7 mouse cellular contexts compared by ENCODE assay signal in genomic region chr15:102243229-102244190, GRCm38 (mm10). TPM values are rescaled to one million over a fixed set of nuclear protein-coding genes. Genes with fewer than 3 reads are reported as not detected.
A peak's percentile ranks its signal among the peaks of the same experiment; 100 is the strongest.
DNase-seq lines count a peak whose midpoint lies in the region; ATAC-seq and TF ChIP-seq lines count a peak whose summit lies in the region.

No protein-coding gene starts in this region.

- peak overlapping the region; percentile 69 to 93 for H3K4me3 ChIP-seq in ES-E14 (ENCODE audit: insufficient read depth in 1 of 2, low read depth in 1 of 2, low read length in 2 of 2, poor library complexity in 1 of 2, severe bottlenecking in 1 of 2)
- peak overlapping the region; percentile 42 for H3K4me3 ChIP-seq in kidney, adult 2 months (ENCODE audit: insufficient read depth, low read depth, low read length)
- peak overlapping the region; percentile 67 for H3K4me3 ChIP-seq in lung, postnatal 0 days (ENCODE audit: low read depth, low read length)
- H3K4me3 ChIP-seq in spleen, adult 2 months (ENCODE audit: extremely low read depth, insufficient read depth, insufficient read length) = peak overlapping the region; percentile 44

- no peaks in the 10 kb centered on the region for H3K9me3 ChIP-seq in ES-E14 (ENCODE audit: control insufficient read depth, insufficient read depth, low read depth, low read length)
- H3K9me3 ChIP-seq in lung, postnatal 0 days (ENCODE audit: low read length) = no peaks in the 10 kb centered on the region

- in situ Hi-C loops in ES-E14 (cut with MboI; ENCODE audit: low sequenced_read_pairs in 2 of 2, unreplicated experiment in 2 of 2) = no loop called here

- ATAC-seq in lung, postnatal 0 days = peak; percentile 34

- H3K36me3 ChIP-seq in ES-E14 (ENCODE audit: control insufficient read depth, insufficient read depth, low read length, poor library complexity, severe bottlenecking) = peaks cover 25% of the 10 kb centered on the region
- H3K36me3 ChIP-seq in kidney, adult 2 months (ENCODE audit: control insufficient read depth, insufficient read depth, low read length) = no peaks in the 10 kb centered on the region
- H3K36me3 ChIP-seq in lung, postnatal 0 days (ENCODE audit: insufficient read depth, low read length) = peaks cover 13% of the 10 kb centered on the region; the same call in 1 of the 2 replicates
- H3K36me3 ChIP-seq in spleen, adult 2 months (ENCODE audit: control insufficient read depth, insufficient read depth, low read length) = no peaks in the 10 kb centered on the region

- no peak for TF ChIP-seq CTCF in kidney, adult 2 months (conservative IDR thresholded peaks at IDR 0.05; ENCODE audit: insufficient read depth, insufficient read length, low read depth, low read length)
- peak; percentile 25 for TF ChIP-seq CTCF in lung, postnatal 0 days (IDR thresholded peaks at IDR 0.05)
- TF ChIP-seq CTCF in spleen, adult 2 months (IDR thresholded peaks at IDR 0.05; ENCODE audit: extremely low read depth, insufficient read depth, insufficient read length, insufficient replicate concordance) = no peak

- H3K4me1 ChIP-seq in ES-E14 (ENCODE audit: control insufficient read depth in 2 of 2, insufficient read depth in 2 of 2, low read length in 2 of 2, poor library complexity in 1 of 2) = peaks cover 13 to 20% of the 10 kb centered on the region in 2 experiments; a peak in 2 of 4 replicates
- H3K4me1 ChIP-seq in kidney, adult 2 months (ENCODE audit: control insufficient read depth, insufficient read depth, low read length) = peaks cover 8% of the 10 kb centered on the region
- peaks cover 33% of the 10 kb centered on the region for H3K4me1 ChIP-seq in lung, postnatal 0 days (ENCODE audit: insufficient read depth, low read depth, low read length)
- H3K4me1 ChIP-seq in spleen, adult 2 months (ENCODE audit: control insufficient read depth, insufficient read depth, insufficient read length) = peaks cover 12% of the 10 kb centered on the region; the same call in 1 of the 2 replicates

- peak overlapping the region; percentile 77 for H3K9ac ChIP-seq in ES-E14 (ENCODE audit: insufficient read depth, low read depth, low read length, poor library complexity, severe bottlenecking)
- peak overlapping the region; percentile 70 for H3K9ac ChIP-seq in lung, postnatal 0 days (replicated peaks; ENCODE audit: low read depth)

- intact Hi-C loops in gastrocnemius, postnatal 36 days (cut with DNase I) = no loop called here

- TF ChIP-seq EP300 in lung, postnatal 0 days (IDR thresholded peaks at IDR 0.05) = peak; percentile 81

- H3K27ac ChIP-seq in ES-E14 (ENCODE audit: insufficient read depth, low read depth, low read length, poor library complexity, severe bottlenecking) = peak overlapping the region; percentile 98
- H3K27ac ChIP-seq in kidney, adult 2 months (ENCODE audit: insufficient read depth, low read depth, low read length) = peak overlapping the region; percentile 75
- peak overlapping the region; percentile 99 for H3K27ac ChIP-seq in lung, postnatal 0 days (ENCODE audit: low read length)
- peak overlapping the region; percentile 86 for H3K27ac ChIP-seq in spleen, adult 2 months (ENCODE audit: insufficient read depth, low read length)

- no peak for TF ChIP-seq POLR2A in kidney, adult 2 months (IDR thresholded peaks at IDR 0.05; ENCODE audit: low read depth, low read length)
- TF ChIP-seq POLR2A in spleen, adult 2 months (IDR thresholded peaks at IDR 0.05; ENCODE audit: low read depth, low read length) = no peak

- DNase-seq in ES-E14 (ENCODE audit: low read depth, low spot score) = no peak
- peak; percentile 71 for DNase-seq in adrenal gland, adult 8-10 months
- DNase-seq in gastrocnemius, postnatal 36 days = peak; percentile 57 to 61
- peak; percentile 71 for DNase-seq in kidney, adult 2 months
- DNase-seq in lung, postnatal 0 days (ENCODE audit: low spot score) = peak; percentile 92
- DNase-seq in spleen, adult 2 months (ENCODE audit: low read depth in 1 of 2, low spot score in 2 of 2) = peak in 1 of 2 experiments; percentile 55
- DNase-seq in right cerebral cortex, adult 18-20 months = no peak

- 36% methylated on average over 22 of the region's 22 CpGs for WGBS in kidney, adult 2 months
- 8% methylated on average over 21 of the region's 22 CpGs for WGBS in lung, postnatal 0 days
- 8% methylated on average over 22 of the region's 22 CpGs for WGBS in spleen, adult 2 months

- peak overlapping the region; percentile 72 for H3K4me2 ChIP-seq in lung, postnatal 0 days (replicated peaks; ENCODE audit: low read depth, low read length)

- no peaks in the 10 kb centered on the region for H3K27me3 ChIP-seq in kidney, adult 2 months (replicated peaks; ENCODE audit: control insufficient read depth, insufficient read depth, low read length)
- H3K27me3 ChIP-seq in lung, postnatal 0 days (replicated peaks; ENCODE audit: insufficient read depth, low read length) = no peaks in the 10 kb centered on the region
- H3K27me3 ChIP-seq in spleen, adult 2 months (ENCODE audit: control insufficient read depth, insufficient read depth, low read length) = peaks cover 8% of the 10 kb centered on the region

TF ChIP-seq in ES-E14, 5 proteins besides CTCF, POLR2A, EP300 and RAD21:
- TF ChIP-seq CHD2 (IDR thresholded peaks at IDR 0.05; ENCODE audit: low read depth, low read length) (no peak), MAFK (IDR thresholded peaks at IDR 0.05; ENCODE audit: insufficient read depth, low read depth, low read length) (no peak), ZC3H11A (IDR thresholded peaks at IDR 0.05; ENCODE audit: borderline replicate concordance, low read depth, low read length) (no peak), ZNF384 (IDR thresholded peaks at IDR 0.05; ENCODE audit: low read depth, low read length) (no peak)

RNA-seq across cellular contexts. Expression of gene Itgb7, which starts 11.8 kb away (rescaled TPM):
- total RNA-seq in ES-E14 (2012; rRNA removed) = 34.0 and 93.0 TPM in 2 replicates
- total RNA-seq in adrenal gland, adult 8-10 months (2022) = 1 to 10 TPM; 2.7 to 7.9 (median 5.4) TPM
- 1 to 10 TPM in 1 of 2 experiments, under 1 TPM in 1; 0.69 to 1.3 TPM for total RNA-seq in gastrocnemius, postnatal 36 days (2021)
- polyA plus RNA-seq in kidney, adult 2 months (2012; rRNA removed) = 2.7 and 11.1 TPM in 2 replicates
- polyA plus RNA-seq in lung, postnatal 0 days (2015; fragmentation: Nextera tagmentation; extraction: Ambion mirVana) = 3.6 and 4.3 TPM in 2 replicates
- 127 and 143 TPM in 2 replicates for polyA plus RNA-seq in spleen, adult 2 months (2012; rRNA removed)

RNA-seq across cellular contexts. Expression of gene Rarg, which starts 13.8 kb away (rescaled TPM):
- total RNA-seq in ES-E14 (2012; rRNA removed) = 101 and 115 TPM in 2 replicates
- 10 to 100 TPM; 19.9 to 43.0 (median 34.4) TPM for total RNA-seq in adrenal gland, adult 8-10 months (2022)
- total RNA-seq in gastrocnemius, postnatal 36 days (2021) = 1 to 10 TPM; 9.3 to 9.9 TPM
- polyA plus RNA-seq in kidney, adult 2 months (2012; rRNA removed) = 21.2 and 25.6 TPM in 2 replicates
- polyA plus RNA-seq in lung, postnatal 0 days (2015; fragmentation: Nextera tagmentation; extraction: Ambion mirVana) = 35.8 and 40.2 TPM in 2 replicates
- polyA plus RNA-seq in spleen, adult 2 months (2012; rRNA removed) = 21.1 and 27.5 TPM in 2 replicates

RNA-seq across cellular contexts. Expression of gene Gm9918, which starts 26.9 kb away (rescaled TPM):
- 0.45 and 1.0 TPM in 2 replicates for total RNA-seq in ES-E14 (2012; rRNA removed)
- under 1 TPM in 2 of 4 experiments, not detected in 2; 0.24 to 0.31 TPM for total RNA-seq in adrenal gland, adult 8-10 months (2022)
- not detected for total RNA-seq in gastrocnemius, postnatal 36 days (2021)
- polyA plus RNA-seq in kidney, adult 2 months (2012; rRNA removed) = 0.41 TPM in 2 replicates
- 0.13 and 0.36 TPM in 2 replicates for polyA plus RNA-seq in lung, postnatal 0 days (2015; fragmentation: Nextera tagmentation; extraction: Ambion mirVana)
- polyA plus RNA-seq in spleen, adult 2 months (2012; rRNA removed) = 0.05 TPM in 1 of 2 replicates, not detected in the other

RNA-seq across cellular contexts. Expression of gene Mfsd5, which starts 35.7 kb away (rescaled TPM):
- total RNA-seq in ES-E14 (2012; rRNA removed) = 89.9 and 95.7 TPM in 2 replicates
- total RNA-seq in adrenal gland, adult 8-10 months (2022) = 10 to 100 TPM; 37.1 to 45.4 (median 39.5) TPM
- 10 to 100 TPM; 12.8 to 13.4 TPM for total RNA-seq in gastrocnemius, postnatal 36 days (2021)
- polyA plus RNA-seq in kidney, adult 2 months (2012; rRNA removed) = 66.5 and 72.1 TPM in 2 replicates
- 70.4 and 72.7 TPM in 2 replicates for polyA plus RNA-seq in lung, postnatal 0 days (2015; fragmentation: Nextera tagmentation; extraction: Ambion mirVana)
- 57.8 and 79.8 TPM in 2 replicates for polyA plus RNA-seq in spleen, adult 2 months (2012; rRNA removed)

RNA-seq across cellular contexts. Expression of gene Csad, which starts 39.0 kb away (rescaled TPM):
- total RNA-seq in ES-E14 (2012; rRNA removed) = 47.3 and 51.9 TPM in 2 replicates
- 10 to 100 TPM; 71.3 to 85.0 (median 75.5) TPM for total RNA-seq in adrenal gland, adult 8-10 months (2022)
- 1 to 10 TPM; 7.5 to 7.6 TPM for total RNA-seq in gastrocnemius, postnatal 36 days (2021)
- 216 and 255 TPM in 2 replicates for polyA plus RNA-seq in kidney, adult 2 months (2012; rRNA removed)
- 71.0 and 76.9 TPM in 2 replicates for polyA plus RNA-seq in lung, postnatal 0 days (2015; fragmentation: Nextera tagmentation; extraction: Ambion mirVana)
- 33.2 and 40.9 TPM in 2 replicates for polyA plus RNA-seq in spleen, adult 2 months (2012; rRNA removed)

Comparison
In these comparisons a context has a peak if more than half of its experiments do, and no peak if none do; other contexts are left out.
1. DNase-seq: peak in adrenal gland, adult 8-10 months (single experiment), gastrocnemius, postnatal 36 days (2 of 2), kidney, adult 2 months (single experiment) and lung, postnatal 0 days (single experiment); none in ES-E14 (single experiment) and right cerebral cortex, adult 18-20 months (single experiment).
2. Peak in every context shown above with its lines, with median percentiles within 50 percentile points of each other: H3K27ac ChIP-seq and H3K4me3 ChIP-seq.